Mouse (Mus musculus) liver, embryonic 16.5 days (tissue): ENCODE measurements around the gene Tmc7. TPM values are rescaled to one million over a fixed set of nuclear protein-coding genes. Genes with fewer than 3 reads are reported as not detected.

Experiments
- ATAC-seq: fragments of 200-750 bp; cut with Nextera tagmentation; 2 replicates; pipeline ENCODE4 v1.8.0; 2017; ENCODE audit warnings: low read depth, mild to moderate bottlenecking, moderate number of reproducible peaks, moderate library complexity
- H3K27ac ChIP-seq: fragments of 300-500 bp; sonication (generic); 2 replicates; pipeline ENCODE4 v1.5.1; 2014; ENCODE audit warnings: mild to moderate bottlenecking, low read length
- H3K27me3 ChIP-seq: fragments of 300-500 bp; sonication (generic); 2 replicates; pipeline ENCODE4 v1.6.1; 2014; ENCODE audit warnings: low read depth, low read length, mixed read lengths; ENCODE audit not compliant: control insufficient read depth, insufficient read depth
- H3K36me3 ChIP-seq: fragments of 300-500 bp; sonication (generic); 2 replicates; pipeline ENCODE4 v1.6.1; 2014; ENCODE audit warnings: mild to moderate bottlenecking; ENCODE audit not compliant: control insufficient read depth, insufficient read depth
- H3K4me1 ChIP-seq: fragments of 300-500 bp; sonication (generic); 2 replicates; pipeline ENCODE4 v1.6.1; 2014; ENCODE audit warnings: low read depth, low read length, mixed read lengths; ENCODE audit not compliant: control insufficient read depth
- H3K4me2 ChIP-seq: fragments of 300-500 bp; sonication (generic); 2 replicates; pipeline ENCODE4 v1.6.1; 2014; ENCODE audit warnings: low read depth, low read length, mixed read lengths
- H3K4me3 ChIP-seq: fragments of 300-500 bp; sonication (generic); 2 replicates; pipeline ENCODE4 v1.5.1; 2014; ENCODE audit warnings: low read depth, mild to moderate bottlenecking, low read length
- H3K9ac ChIP-seq: fragments of 300-500 bp; sonication (generic); 2 replicates; pipeline ENCODE4 v1.6.1; 2014; ENCODE audit warnings: low read depth, low read length
- H3K9me3 ChIP-seq: fragments of 300-500 bp; sonication (generic); replicated peaks from 2 replicates; pipeline ENCODE4 v1.6.1; 2016; ENCODE audit warnings: low read length; ENCODE audit not compliant: control insufficient read depth
- WGBS: fragments of 180-500 bp; shearing (Covaris S2); extraction: QIAGEN DNeasy Blood & Tissue Kit; methylation state at CpG from one replicate; pipeline ENCODE4 v1.1.7; 2014; ENCODE audit not compliant: insufficient replicate concordance; 5-methylcytosine and 5-hydroxymethylcytosine counted together
- polyA plus RNA-seq: library from polyadenylated mRNA; unstranded; fragments of >200 nt; fragmentation: Nextera tagmentation; extraction: Ambion mirVana; gene quantifications from 2 replicates; pipeline ENCODE4 v1.2.1, GENCODE M21; 2015

Gene Tmc7
- polyA plus RNA-seq, 1 experiment from 2014 or later, result 0.53 TPM

DNA sequence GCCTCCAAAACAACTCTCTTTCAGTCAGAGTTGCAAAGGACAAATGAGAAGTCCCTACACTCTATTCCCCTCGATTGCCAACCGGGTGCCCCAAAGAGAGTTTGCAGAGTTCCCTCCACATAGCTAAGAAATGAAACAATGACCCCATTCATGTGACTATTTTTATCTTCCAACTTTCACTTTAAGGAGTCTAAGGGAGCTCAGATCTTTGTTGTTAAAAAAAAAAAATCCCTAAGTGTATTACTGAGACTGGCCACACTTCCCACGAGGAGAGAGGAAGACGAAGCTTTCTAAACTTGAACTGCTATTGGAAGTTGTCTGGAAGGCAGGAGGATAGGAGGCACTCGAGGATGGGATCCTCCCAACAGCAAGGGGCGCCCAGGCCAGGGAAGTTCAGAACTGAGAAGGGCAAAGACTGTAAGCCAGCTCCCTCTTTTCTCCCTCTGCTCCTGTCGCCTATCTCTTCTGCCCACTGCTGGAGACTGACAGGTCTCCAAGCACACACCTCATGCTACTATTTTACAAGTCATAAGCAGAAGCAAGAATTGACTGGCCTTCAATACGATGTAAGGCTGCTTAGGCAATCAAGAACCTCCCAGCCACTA, 96.4 kb downstream of the Tmc7 start:
- Histone ChIP-seq H3K4me3 (no peak overlapping the region; the same call in 1 of the 2 replicates), H3K9ac (no peak overlapping the region), H3K4me2 (no peak overlapping the region), H3K27ac (no peak overlapping the region), H3K36me3 (no peaks in the 10 kb centered on the region), H3K9me3 (no peaks in the 10 kb centered on the region), H3K4me1 (peaks cover 4% of the 10 kb centered on the region), H3K27me3 (peaks cover 14% of the 10 kb centered on the region)
- WGBS, result 42% methylated on average over 8 of the region's 8 CpGs
- no peak for ATAC-seq

DNA sequence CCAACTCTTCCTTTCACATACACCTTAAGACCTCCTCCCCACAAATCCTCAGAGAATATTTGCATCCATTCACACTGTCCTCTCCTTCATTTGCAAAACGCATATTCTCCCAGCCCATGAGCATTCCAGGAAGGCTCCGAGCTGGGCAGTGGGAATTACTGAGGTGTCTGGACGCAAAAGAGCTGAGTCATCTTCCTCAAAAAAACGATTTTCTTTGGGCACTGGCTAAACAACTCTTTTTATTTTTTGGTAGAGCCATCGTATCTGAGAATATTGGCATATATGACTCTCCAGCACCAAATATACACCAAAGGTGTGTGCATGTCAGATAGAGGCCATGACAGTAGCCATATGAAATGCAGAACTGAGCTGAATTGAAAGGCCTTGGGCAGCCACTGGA, 97.6 kb downstream of the Tmc7 start:
- Histone ChIP-seq H3K4me1 (peaks cover 4% of the 10 kb centered on the region), H3K4me3 (no peak overlapping the region), H3K36me3 (no peaks in the 10 kb centered on the region), H3K27me3 (peaks cover 14% of the 10 kb centered on the region), H3K9ac (no peak overlapping the region), H3K27ac (no peak overlapping the region), H3K4me2 (no peak overlapping the region), H3K9me3 (no peaks in the 10 kb centered on the region)
- 49% methylated on average over 5 of the region's 5 CpGs for WGBS
- no peak for ATAC-seq

Other genes with a start within 250 kb of the Tmc7 start
- 0.23 and 0.24 TPM in 2 replicates for gene Syt17, start 136.5 kb downstream of the Tmc7 start, polyA plus RNA-seq
- 0.96 and 1.0 TPM in 2 replicates for gene Itpripl2, start 92.8 kb downstream of the Tmc7 start, polyA plus RNA-seq
- 31.5 and 32.7 TPM in 2 replicates for gene Coq7, start 51.4 kb downstream of the Tmc7 start, polyA plus RNA-seq
- 0.05 and 0.28 TPM in 2 replicates for gene Tmc5, start 12.6 kb upstream of the Tmc7 start, polyA plus RNA-seq
- gene Gde1, start 121.0 kb upstream of the Tmc7 start, polyA plus RNA-seq, result 35.9 and 37.9 TPM in 2 replicates
- gene Ccp110, start 127.8 kb upstream of the Tmc7 start, polyA plus RNA-seq, result 8.3 and 8.9 TPM in 2 replicates
- gene Vps35l, start 155.5 kb upstream of the Tmc7 start, polyA plus RNA-seq, result 29.9 and 31.3 TPM in 2 replicates